Mouse (Mus musculus): Measurements from ENCODE around the gene Rcor1. TPM values are rescaled to one million over a fixed set of nuclear protein-coding genes. Genes with fewer than 3 reads are reported as not detected.

Gene Rcor1
- polyA plus RNA-seq, 1 experiment from 2014 or later: 3.6 TPM

GRCm38 (mm10) chr12:111165146-111165812 is 126.1 kb downstream of the Rcor1 start:
- DNase-seq: peak; percentile 64

More at GRCm38 (mm10) chr12:111165146-111165812, 126.1 kb downstream of the Rcor1 start:
- Histone ChIP-seq H3K9ac (replicated peaks) (no peak overlapping the region), H3K27ac (ENCODE audit: low read depth) (peak overlapping the region; percentile 81), H3K36me3 (replicated peaks; ENCODE audit: insufficient read depth, low read length) (no peaks in the 10 kb centered on the region), H3K4me2 (ENCODE audit: low read depth, low read length) (peak overlapping the region; percentile 84), H3K27me3 (ENCODE audit: insufficient read depth, low read length) (no peaks in the 10 kb centered on the region), H3K4me1 (ENCODE audit: insufficient read depth) (peaks cover 39% of the 10 kb centered on the region), H3K9me3 (ENCODE audit: low read length) (no peaks in the 10 kb centered on the region), H3K4me3 (ENCODE audit: low read depth, low read length) (peak overlapping the region; percentile 73; the same call in 1 of the 2 replicates)
- peak; percentile 38 for ATAC-seq
- 64% methylated on average over 10 of the region's 10 CpGs for WGBS (ENCODE audit: insufficient replicate concordance)
- peak; percentile 65 for TF ChIP-seq CTCF (IDR thresholded peaks at IDR 0.05; ENCODE audit: low read depth)
- TF ChIP-seq EP300 (IDR thresholded peaks at IDR 0.05; ENCODE audit: low read depth): no peak

Other genes with a start within 250 kb of the Rcor1 start
- gene Mok, start 198.4 kb upstream of the Rcor1 start, polyA plus RNA-seq (2015; fragmentation: Nextera tagmentation; extraction: Ambion mirVana): 0.13 and 0.29 TPM in 2 replicates
- gene Zfp839, start 189.1 kb upstream of the Rcor1 start, polyA plus RNA-seq (2015; fragmentation: Nextera tagmentation; extraction: Ambion mirVana): 1.1 and 1.8 TPM in 2 replicates
- gene Cinp, start 150.2 kb upstream of the Rcor1 start, polyA plus RNA-seq (2015; fragmentation: Nextera tagmentation; extraction: Ambion mirVana): 30.6 and 34.2 TPM in 2 replicates
- gene Tecpr2, start 150.1 kb upstream of the Rcor1 start, polyA plus RNA-seq (2015; fragmentation: Nextera tagmentation; extraction: Ambion mirVana): 0.63 and 1.1 TPM in 2 replicates
- 15.9 and 16.5 TPM in 2 replicates for gene Ankrd9, start 60.3 kb upstream of the Rcor1 start, polyA plus RNA-seq (2015; fragmentation: Nextera tagmentation; extraction: Ambion mirVana)
- 1.9 and 2.5 TPM in 2 replicates for gene Traf3, start 127.0 kb downstream of the Rcor1 start, polyA plus RNA-seq (2015; fragmentation: Nextera tagmentation; extraction: Ambion mirVana)
- gene 4930595D18Rik, start 145.1 kb downstream of the Rcor1 start, polyA plus RNA-seq (2015; fragmentation: Nextera tagmentation; extraction: Ambion mirVana): not detected in 2 replicates
- gene Amn, start 231.7 kb downstream of the Rcor1 start, polyA plus RNA-seq (2015; fragmentation: Nextera tagmentation; extraction: Ambion mirVana): 0.27 and 0.61 TPM in 2 replicates

All from liver, postnatal 0 days (tissue).